ENCODE assay signal across 8 mouse cellular contexts in genomic region chr2:157479858-157480568, GRCm38 (mm10).
DNase-seq lines count a peak whose midpoint lies in the region; ATAC-seq and TF ChIP-seq lines count a peak whose summit lies in the region.

No protein-coding gene starts in this region.

- WGBS in forebrain, embryonic 13.5 days, result 58% methylated on average over 15 of the region's 15 CpGs
- 50% methylated on average over 15 of the region's 15 CpGs for WGBS in hindbrain, postnatal 0 days
- WGBS in liver, embryonic 13.5 days (ENCODE audit: insufficient replicate concordance), result 32% methylated on average over 15 of the region's 15 CpGs
- WGBS in neural tube, embryonic 13.5 days, result 60% methylated on average over 15 of the region's 15 CpGs

- no peak for ATAC-seq in forebrain, embryonic 13.5 days
- ATAC-seq in hindbrain, postnatal 0 days, result peak; percentile 45
- peak; percentile 56 for ATAC-seq in liver, embryonic 13.5 days (ENCODE audit: low read depth)
- no peak; the same call in 1 of the 2 replicates for ATAC-seq in neural tube, embryonic 13.5 days (ENCODE audit: low read depth)

- H3K27ac ChIP-seq in gastrocnemius, adult 2 months, result no peak overlapping the region
- peak overlapping the region; percentile 40 for H3K27ac ChIP-seq in forebrain, embryonic 13.5 days
- H3K27ac ChIP-seq in hindbrain, postnatal 0 days, result no peak overlapping the region
- H3K27ac ChIP-seq in liver, embryonic 13.5 days, result no peak overlapping the region
- no peak overlapping the region for H3K27ac ChIP-seq in neural tube, embryonic 13.5 days (replicated peaks)

- H3K4me3 ChIP-seq in gastrocnemius, adult 2 months, result no peak overlapping the region
- H3K4me3 ChIP-seq in forebrain, embryonic 13.5 days, result no peak overlapping the region
- no peak overlapping the region for H3K4me3 ChIP-seq in hindbrain, postnatal 0 days (ENCODE audit: low read length)
- H3K4me3 ChIP-seq in liver, embryonic 13.5 days (replicated peaks), result no peak overlapping the region
- no peak overlapping the region for H3K4me3 ChIP-seq in neural tube, embryonic 13.5 days

- DNase-seq in gastrocnemius, adult 2 months, result peak; percentile 61
- DNase-seq in gastrocnemius, postnatal 10 days, result no peak
- DNase-seq in adrenal gland, postnatal 25 days, result peak; percentile 50
- peak; percentile 75 for DNase-seq in hindbrain, postnatal 0 days (ENCODE audit: low spot score)
- DNase-seq in liver, embryonic 13.5 days, result no peak
- no peak for DNase-seq in natural killer cell, adult 2 months (ENCODE audit: low spot score in 2 of 2)

- TF ChIP-seq CTCF in gastrocnemius, adult 2 months (IDR thresholded peaks at IDR 0.05), result peak; percentile 78
- peak; percentile 92 for TF ChIP-seq CTCF in hindbrain, postnatal 0 days (IDR thresholded peaks at IDR 0.05; ENCODE audit: low read depth)

- H3K27me3 ChIP-seq in forebrain, embryonic 13.5 days, result no peaks in the 10 kb centered on the region
- no peaks in the 10 kb centered on the region for H3K27me3 ChIP-seq in hindbrain, postnatal 0 days (ENCODE audit: insufficient read depth, low read length)
- H3K27me3 ChIP-seq in liver, embryonic 13.5 days, result no peaks in the 10 kb centered on the region; the same call in 1 of the 2 replicates
- no peaks in the 10 kb centered on the region for H3K27me3 ChIP-seq in neural tube, embryonic 13.5 days

- H3K36me3 ChIP-seq in forebrain, embryonic 13.5 days (ENCODE audit: poor library complexity, severe bottlenecking), result no peaks in the 10 kb centered on the region
- no peaks in the 10 kb centered on the region for H3K36me3 ChIP-seq in hindbrain, postnatal 0 days (ENCODE audit: insufficient read depth, low read length)
- H3K36me3 ChIP-seq in liver, embryonic 13.5 days, result no peaks in the 10 kb centered on the region
- H3K36me3 ChIP-seq in neural tube, embryonic 13.5 days, result no peaks in the 10 kb centered on the region

- H3K9ac ChIP-seq in forebrain, embryonic 13.5 days, result no peak overlapping the region
- H3K9ac ChIP-seq in hindbrain, postnatal 0 days (replicated peaks; ENCODE audit: low read length), result no peak overlapping the region
- H3K9ac ChIP-seq in liver, embryonic 13.5 days, result no peak overlapping the region
- 0 out of 2 replicates have a peak overlapping the region, but pooled peaks have one; percentile 17 for H3K9ac ChIP-seq in neural tube, embryonic 13.5 days

- H3K9me3 ChIP-seq in forebrain, embryonic 13.5 days (replicated peaks), result no peaks in the 10 kb centered on the region
- no peaks in the 10 kb centered on the region for H3K9me3 ChIP-seq in hindbrain, postnatal 0 days (ENCODE audit: low read length)
- H3K9me3 ChIP-seq in liver, embryonic 13.5 days (replicated peaks), result no peaks in the 10 kb centered on the region
- no peaks in the 10 kb centered on the region for H3K9me3 ChIP-seq in neural tube, embryonic 13.5 days

- H3K4me1 ChIP-seq in forebrain, embryonic 13.5 days, result peaks cover 74% of the 10 kb centered on the region
- H3K4me1 ChIP-seq in hindbrain, postnatal 0 days (ENCODE audit: insufficient read depth, low read length), result peaks cover 11% of the 10 kb centered on the region
- H3K4me1 ChIP-seq in liver, embryonic 13.5 days (replicated peaks), result no peaks in the 10 kb centered on the region
- peaks cover 73% of the 10 kb centered on the region for H3K4me1 ChIP-seq in neural tube, embryonic 13.5 days (replicated peaks)

- intact Hi-C loops in gastrocnemius, adult 2 months (cut with DNase I), result loop anchor here (1.0 kb wide), 1 partner anchor 91 kb away; the partner anchor contains the start of gene Blcap

- H3K4me2 ChIP-seq in forebrain, embryonic 13.5 days, result no peak overlapping the region
- H3K4me2 ChIP-seq in hindbrain, postnatal 0 days (ENCODE audit: low read depth, low read length), result no peak overlapping the region
- no peak overlapping the region for H3K4me2 ChIP-seq in liver, embryonic 13.5 days
- no peak overlapping the region for H3K4me2 ChIP-seq in neural tube, embryonic 13.5 days

Comparison
In these comparisons a context has a peak if more than half of its experiments do, and no peak if none do; other contexts are left out.
1. DNase-seq: peak in gastrocnemius, adult 2 months (single experiment), adrenal gland, postnatal 25 days (single experiment) and hindbrain, postnatal 0 days (single experiment); none in gastrocnemius, postnatal 10 days (single experiment), liver, embryonic 13.5 days (single experiment) and natural killer cell, adult 2 months (0 of 2).
2. ATAC-seq: peak in hindbrain, postnatal 0 days (single experiment) and liver, embryonic 13.5 days (single experiment); none in forebrain, embryonic 13.5 days (single experiment) and neural tube, embryonic 13.5 days (single experiment).